Mouse (Mus musculus) T-helper 1 cell (primary cell): ENCODE measurements around the gene Afmid.
"Not testable (repeated sequence)": the region's sequence is repeated elsewhere in the genome, so short reads cannot be mapped to it uniquely, and the experiment has no call there.

Experiments used
- in situ Hi-C: fragments of 300-600 bp; cut with MboI, MseI; formaldehyde crosslinking; loops from one replicate; pipeline ENCODE4 v1.15.1; 2025; ENCODE audit warnings: high pct_unique_total_duplicates

The Afmid gene

GRCm38 (mm10) chr11:117824060-117824969, 1.4 kb upstream of the Afmid start:
- in situ Hi-C loops: loop anchor here (5.0 kb wide), 1 partner anchor 117 kb away; no protein-coding TSS in a partner anchor

DNA sequence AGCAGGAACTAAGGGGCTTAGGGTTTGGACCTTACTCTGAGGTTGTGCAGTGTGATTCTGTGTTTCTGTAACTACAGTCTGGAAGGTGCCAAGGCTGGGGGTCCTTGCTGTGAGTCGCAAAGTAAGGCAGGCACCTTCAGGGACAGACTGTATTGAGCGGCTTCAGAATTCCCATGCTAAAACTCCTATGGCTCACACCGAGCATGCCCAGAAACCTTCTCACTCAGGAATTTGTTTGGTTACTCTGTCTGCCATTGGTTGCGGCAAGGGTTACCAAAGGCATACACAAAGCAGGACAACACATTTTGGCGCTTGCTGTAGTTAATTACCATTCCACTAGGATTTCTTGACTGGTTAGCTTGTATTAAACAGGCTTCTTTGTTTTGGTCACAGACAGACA, 440 bp downstream of the Afmid start:
- in situ Hi-C loops: no loop called here

- in situ Hi-C loops: no loop called here
These were observed 1.2 kb downstream of the Afmid start for GRCm38 (mm10) chr11:117826916-117827315.

DNA sequence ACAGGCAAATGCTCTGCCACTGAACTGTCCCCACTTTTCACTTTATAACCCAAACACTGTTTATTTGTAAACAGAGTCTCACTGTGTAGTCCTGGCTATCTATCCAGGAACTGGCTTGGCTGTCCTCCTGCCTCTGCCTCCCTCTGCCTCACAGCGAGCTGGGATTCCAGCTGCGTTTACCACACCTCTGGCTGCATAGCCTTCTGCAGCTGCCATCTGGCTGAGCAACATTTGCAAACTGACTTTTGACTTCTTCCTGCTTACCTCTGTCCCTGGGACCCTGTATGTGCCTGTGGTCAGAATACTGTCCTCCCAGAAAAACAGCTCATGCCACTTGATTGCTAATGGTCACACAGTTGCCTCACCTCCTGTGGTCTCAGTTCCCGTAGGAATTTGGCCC, 1.7 kb downstream of the Afmid start:
- in situ Hi-C loops: no loop called here

- in situ Hi-C loops: no loop called here
These were observed 2.6 kb downstream of the Afmid start for GRCm38 (mm10) chr11:117828149-117828887.

- in situ Hi-C loops: no loop called here
These were observed 3.3 kb downstream of the Afmid start for GRCm38 (mm10) chr11:117828888-117829604.

- in situ Hi-C loops: no loop called here
These were observed 4.0 kb downstream of the Afmid start for GRCm38 (mm10) chr11:117829671-117830215.

DNA sequence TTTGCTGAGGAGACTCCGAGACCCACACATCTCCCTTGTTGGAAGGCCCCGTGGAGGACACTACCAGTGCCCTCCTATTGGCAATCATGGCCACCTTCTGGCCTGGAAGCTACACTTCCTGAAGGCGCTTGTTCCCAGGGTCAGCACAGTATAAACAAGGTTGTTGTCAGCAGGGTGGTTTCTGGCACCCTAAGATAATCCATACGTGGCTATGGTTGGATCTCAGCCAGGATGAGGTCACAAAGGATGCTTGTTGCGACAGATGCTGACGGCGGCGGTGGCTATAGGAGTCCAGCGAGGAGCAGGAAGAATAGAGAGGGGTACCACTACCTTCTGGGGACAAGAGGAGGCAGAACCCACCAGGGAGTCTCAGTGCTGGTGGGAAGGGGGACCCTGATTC, 4.7 kb downstream of the Afmid start:
- in situ Hi-C loops: no loop called here

- in situ Hi-C loops: no loop called here
These were observed 6.6 kb downstream of the Afmid start for GRCm38 (mm10) chr11:117832086-117832969.

- in situ Hi-C loops: not testable (repeated sequence)
These were observed 7.8 kb downstream of the Afmid start for GRCm38 (mm10) chr11:117833509-117833908.

DNA sequence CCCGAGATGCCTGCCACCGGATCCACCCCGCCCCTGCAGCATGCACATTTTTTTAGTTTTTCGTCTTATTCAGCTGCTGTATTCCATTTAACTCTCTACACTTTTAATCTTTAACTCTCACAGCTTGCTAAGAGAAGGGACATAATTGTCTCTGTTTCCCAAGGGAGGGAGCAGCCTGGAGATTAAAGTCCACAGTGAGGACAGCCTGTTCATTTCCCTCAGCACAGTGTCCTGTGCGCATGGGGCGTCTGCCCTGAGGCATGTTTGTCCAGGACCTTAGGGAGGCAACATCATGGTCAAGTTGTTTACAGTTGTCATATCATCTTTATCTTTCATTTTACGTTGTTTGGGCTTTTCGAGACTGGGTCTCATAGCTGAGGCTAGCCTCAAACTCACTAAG, 8.4 kb downstream of the Afmid start:
- in situ Hi-C loops: no loop called here

DNA sequence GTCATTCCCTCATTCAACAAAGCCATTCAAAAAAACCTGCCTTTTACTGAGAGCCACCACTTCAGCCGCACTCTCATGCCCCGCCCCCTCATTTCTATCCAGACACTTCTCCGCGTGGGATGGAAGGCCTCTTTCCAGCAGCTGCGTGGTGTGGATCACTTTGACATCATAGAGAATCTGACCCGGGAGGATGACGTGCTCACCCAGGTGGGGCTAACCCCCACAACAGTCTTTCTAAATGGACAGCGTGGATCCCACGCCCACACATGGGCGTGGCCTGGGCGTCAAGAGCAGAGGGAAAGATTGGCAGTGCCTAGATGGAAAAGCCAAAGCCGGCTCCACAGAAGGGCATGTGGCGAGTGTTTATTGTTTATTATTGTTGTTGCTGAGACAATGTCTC, 10.6 kb downstream of the Afmid start:
- in situ Hi-C loops: no loop called here

- in situ Hi-C loops: no loop called here
These were observed 12.8 kb downstream of the Afmid start for GRCm38 (mm10) chr11:117838572-117838971.

GRCm38 (mm10) chr11:117839021-117839420, 13.3 kb downstream of the Afmid start:
- in situ Hi-C loops: no loop called here

DNA sequence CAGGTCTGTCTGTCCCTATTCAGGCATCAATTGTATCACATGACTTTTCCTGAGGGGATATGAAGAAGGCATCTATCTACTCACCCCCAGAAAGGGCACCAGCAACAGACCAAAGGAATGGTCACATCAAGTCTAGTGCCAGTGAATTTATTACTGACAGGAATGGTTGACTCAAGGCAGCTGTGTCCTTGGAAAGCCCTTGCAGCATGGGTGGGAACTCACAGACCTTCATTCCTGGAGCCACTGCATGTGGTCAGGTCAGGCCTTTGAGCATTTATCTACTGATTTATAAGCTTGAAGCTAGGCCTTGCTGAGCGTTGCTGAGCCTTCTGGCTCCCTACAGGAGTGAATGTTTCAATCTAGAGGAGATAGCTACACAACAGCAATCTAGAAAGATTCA, 15.2 kb downstream of the Afmid start:
- in situ Hi-C loops: no loop called here

GRCm38 (mm10) chr11:117843434-117843833, 17.7 kb downstream of the Afmid start:
- in situ Hi-C loops: no loop called here

GRCm38 (mm10) chr11:117844997-117845396, 19.3 kb downstream of the Afmid start:
- in situ Hi-C loops: no loop called here

GRCm38 (mm10) chr11:117845651-117846050, 19.9 kb downstream of the Afmid start:
- in situ Hi-C loops: no loop called here

GRCm38 (mm10) chr11:117846640-117847039, 20.9 kb downstream of the Afmid start:
- in situ Hi-C loops: no loop called here

GRCm38 (mm10) chr11:117847593-117848215, 22.0 kb downstream of the Afmid start:
- in situ Hi-C loops: no loop called here
